Mouse (Mus musculus) sigmoid colon, adult 10 weeks (tissue): ENCODE data around the gene Spem1. TPM values are rescaled to one million over a fixed set of nuclear protein-coding genes. Genes with fewer than 3 reads are reported as not detected.

Experiments
- polyA plus RNA-seq: library from polyadenylated mRNA; stranded (reverse); fragments of 350-450 nt; fragmentation: Illumina TruSeq; extraction: RNeasy Lipid Tissue Mini Kit (QIAGEN cat#74804); gene quantifications from one replicate; pipeline ENCODE4 v1.2.3, GENCODE M21; 2014; ENCODE audit warnings: low read depth, low replicate concordance

The Spem1 gene
- polyA plus RNA-seq: not detected

DNA sequence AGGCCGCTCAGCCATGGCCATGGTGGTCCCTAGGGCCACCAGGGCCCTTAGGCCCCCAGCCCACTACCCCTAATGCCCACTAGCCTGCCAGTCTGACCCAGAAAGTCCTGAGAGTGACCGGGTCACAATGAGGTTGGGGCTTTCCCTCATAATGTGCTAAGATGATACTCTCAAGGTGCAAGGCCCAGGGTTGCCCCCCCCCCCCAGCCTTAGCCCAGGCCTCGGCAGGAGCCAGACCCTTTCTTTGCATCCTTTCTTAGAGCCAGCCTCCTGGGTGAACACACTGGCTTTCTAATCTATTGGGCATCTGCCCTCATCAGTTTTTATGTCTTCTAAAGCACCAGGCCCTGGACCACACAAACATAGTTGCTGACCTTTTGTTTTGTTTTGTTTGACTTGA lies at the start of gene Spem1:
Spem1 (minus strand) TSS at position 101 of the 400 bp plus-strand sequence.

GRCm38 (mm10) chr11:69858113-69858998 lies 36.4 kb upstream of the Spem1 start, which contains the start of gene Tnk1:
Gene Tnk1 (minus strand): TSS chr11:69858730.

GRCm38 (mm10) chr11:69846198-69846680 lies 24.3 kb upstream of the Spem1 start, which contains the start of gene Plscr3:
Gene Plscr3 (plus strand): TSS chr11:69846376.

DNA sequence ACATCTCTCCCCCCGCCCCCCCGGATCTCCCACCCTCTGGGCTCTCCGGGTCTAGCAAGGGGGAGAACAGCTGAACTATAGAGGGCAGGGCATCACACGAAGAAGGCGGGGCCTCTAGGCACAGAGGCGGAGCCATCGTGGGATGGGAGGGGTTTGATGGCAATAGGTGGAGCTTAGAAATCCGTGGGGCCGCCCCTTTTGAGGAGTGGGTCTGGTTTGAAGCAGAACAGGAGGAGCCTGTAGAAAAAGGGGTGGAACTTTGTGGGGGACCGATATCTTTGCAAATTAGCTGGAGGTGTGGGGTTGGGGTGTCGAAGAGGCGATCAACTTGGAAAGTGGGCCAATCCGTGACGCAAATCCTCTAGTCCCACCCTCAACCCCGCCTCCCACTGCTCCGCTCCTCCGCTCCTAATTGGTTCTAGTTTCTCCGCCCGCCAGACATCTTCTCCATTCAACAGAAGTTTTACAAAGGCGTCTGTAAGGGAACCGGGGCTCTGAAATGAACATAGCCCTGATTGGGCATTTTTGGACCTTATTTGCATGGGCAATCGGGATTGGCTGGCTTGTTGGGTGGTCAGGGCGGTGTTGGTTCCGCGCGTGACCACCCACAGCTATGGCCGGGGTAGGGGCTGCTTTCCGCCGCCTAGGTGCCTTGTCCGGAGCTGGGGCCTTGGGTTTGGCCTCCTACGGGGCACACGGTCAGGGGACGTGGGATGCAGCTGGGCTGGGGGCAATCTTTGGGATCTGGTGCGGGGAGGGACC lies 16.2 kb upstream of the Spem1 start, which contains the start of gene Tmem256:
Tmem256 (plus strand) TSS at position 563 of the 762 bp plus-strand sequence.

GRCm38 (mm10) chr11:69837604-69837951 lies 15.6 kb upstream of the Spem1 start, which contains the start of gene Nlgn2:
Gene Nlgn2 (minus strand): TSS chr11:69837784.

GRCm38 (mm10) chr11:69818365-69818764 lies 3.6 kb downstream of the Spem1 start, which contains the start of gene Spem2:
Gene Spem2 (minus strand): TSS chr11:69818465.

DNA sequence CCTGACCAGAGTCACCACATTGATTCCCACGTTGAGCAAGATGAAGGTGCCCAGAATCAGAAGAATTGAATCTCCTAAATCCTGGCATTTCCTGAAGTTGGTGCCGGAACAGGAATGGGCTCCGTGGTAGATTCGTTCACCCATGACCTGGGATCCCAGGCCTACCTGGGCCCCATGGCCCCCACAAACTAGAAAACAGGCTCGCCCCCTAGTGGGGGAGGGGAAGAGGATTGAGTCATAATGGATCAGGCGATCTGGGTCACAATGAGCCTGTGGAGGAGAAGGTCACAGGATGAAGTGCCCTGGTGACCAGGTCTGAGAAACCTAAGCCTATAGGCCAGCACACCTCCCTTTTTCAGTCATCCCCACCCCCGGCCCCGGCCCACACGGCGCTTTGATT lies 6.8 kb downstream of the Spem1 start, which contains the start of gene Gm39566:
Gm39566 (minus strand) TSS at position 144 of the 400 bp plus-strand sequence.

DNA sequence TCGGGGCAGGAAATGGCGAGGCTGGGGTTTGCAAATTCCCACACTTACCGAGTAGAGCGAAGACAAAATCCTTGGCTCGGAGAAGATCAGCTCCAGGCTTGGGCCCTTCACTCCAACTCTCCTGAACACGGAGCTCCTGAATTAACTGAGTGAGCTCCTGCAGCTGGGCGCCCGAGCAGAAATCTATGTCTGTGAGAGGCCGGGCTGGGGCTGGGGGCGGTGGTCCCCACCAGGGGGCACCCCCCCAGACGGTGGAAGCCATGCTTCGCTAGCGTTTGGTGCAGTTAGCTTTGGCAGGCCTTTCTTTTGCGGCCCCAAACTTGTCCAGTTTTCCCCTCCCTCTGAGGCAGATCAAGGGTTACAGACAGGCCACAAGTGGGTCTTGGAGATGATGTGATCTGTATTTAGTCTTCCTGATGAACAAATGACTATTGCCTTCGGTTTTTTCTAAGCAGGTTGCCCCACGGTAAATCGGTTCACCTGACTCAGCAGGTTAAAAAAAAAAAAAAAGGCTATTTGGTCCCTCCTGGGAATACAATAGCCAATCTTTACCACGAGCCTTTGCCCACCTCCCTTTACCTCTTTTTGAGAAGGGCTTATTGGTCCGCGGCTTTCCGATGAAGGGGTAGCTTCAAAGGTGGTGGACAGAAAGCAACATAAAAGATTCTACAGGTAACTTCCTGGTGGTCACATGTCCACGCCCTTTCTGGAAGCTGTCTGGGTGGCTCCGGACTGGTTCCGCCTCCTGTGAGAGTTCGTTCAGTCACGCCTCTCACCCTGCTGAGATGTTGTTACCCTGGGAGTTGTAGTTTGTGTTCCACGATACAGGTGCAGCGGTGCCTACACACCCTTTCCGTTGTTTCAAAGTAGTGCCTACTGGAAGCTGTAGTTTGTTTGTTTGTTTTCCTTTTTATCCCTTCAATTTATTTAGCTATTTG lies 16.7 kb downstream of the Spem1 start, which contains the start of gene Tmem102:
Tmem102 (minus strand) TSS at position 653 of the 938 bp plus-strand sequence.

DNA sequence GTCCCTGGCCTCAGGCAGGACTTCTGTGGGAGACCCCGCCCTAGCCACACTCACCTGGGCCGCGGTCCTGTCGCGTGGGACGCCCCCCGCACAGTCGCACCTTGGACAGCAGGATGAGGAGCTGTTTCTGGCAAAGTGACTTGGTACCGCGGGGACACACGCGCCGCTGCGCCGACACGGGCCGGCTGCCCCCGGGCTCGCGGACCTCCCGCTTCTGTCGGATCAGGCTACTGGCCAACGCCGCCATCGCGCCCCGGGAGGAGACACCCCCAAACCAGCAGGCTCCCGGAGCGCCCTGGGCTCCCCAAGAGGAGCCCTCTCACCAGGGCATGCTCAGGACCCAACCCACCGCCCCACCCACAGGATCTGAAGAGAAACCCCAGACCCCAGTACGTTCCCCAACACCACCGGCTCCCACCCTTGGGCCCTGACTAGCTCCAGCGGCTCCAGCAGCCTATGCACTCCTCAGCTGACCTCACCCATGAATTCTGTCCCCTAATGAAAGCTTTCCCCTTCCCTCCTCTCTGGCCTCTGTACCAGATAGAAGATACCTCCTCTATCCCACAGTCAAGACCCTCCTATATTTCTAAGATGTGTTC lies 20.5 kb downstream of the Spem1 start, which contains the start of gene Fgf11:
Fgf11 (minus strand) TSS at position 479 of the 599 bp plus-strand sequence.

DNA sequence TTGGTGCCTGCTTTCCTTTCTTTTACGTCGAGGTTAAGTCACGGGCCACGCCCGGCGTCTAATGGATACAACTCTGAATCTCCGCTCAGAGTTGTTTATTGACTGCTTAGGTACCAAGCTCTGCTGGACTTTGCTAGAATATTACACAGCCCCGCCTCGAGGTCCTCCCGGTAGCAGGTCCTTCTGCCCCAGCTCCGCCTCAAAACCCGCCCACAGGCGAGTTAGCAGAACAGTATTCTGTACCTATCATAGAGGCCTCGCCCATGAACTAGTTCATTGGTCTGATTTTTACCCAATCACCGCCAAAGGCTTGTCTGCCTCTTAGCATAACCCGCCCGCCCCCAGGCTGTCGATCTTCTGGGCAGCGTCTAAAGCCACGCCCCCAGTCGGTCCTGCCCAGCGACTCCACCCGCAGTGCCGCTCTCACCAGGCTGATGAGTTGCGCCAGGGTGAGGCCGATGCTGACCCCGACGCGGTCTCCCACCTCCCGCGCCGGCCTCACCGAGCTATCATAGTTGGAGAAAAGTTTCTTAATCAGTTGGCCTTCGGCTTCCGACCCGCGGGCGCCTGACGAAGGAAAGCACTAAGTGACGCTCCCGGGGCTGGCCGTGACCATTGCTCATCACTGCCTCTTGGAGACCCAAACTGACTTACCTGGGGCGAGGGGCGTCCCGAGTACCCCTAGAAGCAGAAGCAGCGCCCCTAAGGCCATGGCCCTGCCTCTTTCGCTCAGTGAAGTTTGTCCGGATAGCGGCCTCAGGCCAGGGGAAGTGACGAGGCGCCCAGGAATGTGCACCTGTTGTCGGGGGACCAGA lies 26.6 kb downstream of the Spem1 start, which contains the start of gene Chrnb1:
Chrnb1 (minus strand) TSS at position 776 of the 815 bp plus-strand sequence.

Other genes starting within 250 kb of the Spem1 start
- gene Wrap53, start 241.9 kb downstream of the Spem1 start, polyA plus RNA-seq: 1.9 TPM
- 6.8 TPM for gene Trp53, start 241.8 kb downstream of the Spem1 start, polyA plus RNA-seq
- 6.9 TPM for gene Atp1b2, start 216.2 kb downstream of the Spem1 start, polyA plus RNA-seq
- not detected for gene Shbg, start 204.3 kb downstream of the Spem1 start, polyA plus RNA-seq
- gene Sat2, start 200.2 kb downstream of the Spem1 start, polyA plus RNA-seq: 1.7 TPM
- gene Fxr2, start 189.2 kb downstream of the Spem1 start, polyA plus RNA-seq: 12.4 TPM
- gene Sox15, start 166.9 kb downstream of the Spem1 start, polyA plus RNA-seq: not detected
- gene Mpdu1, start 159.5 kb downstream of the Spem1 start, polyA plus RNA-seq: 20.3 TPM
- gene Cd68, start 156.0 kb downstream of the Spem1 start, polyA plus RNA-seq: 2.6 TPM
- 463 TPM for gene Eif4a1, start 149.8 kb downstream of the Spem1 start, polyA plus RNA-seq
- 129 TPM for gene Senp3, start 140.1 kb downstream of the Spem1 start, polyA plus RNA-seq
- 38.2 TPM for gene Tnfsf13, start 136.4 kb downstream of the Spem1 start, polyA plus RNA-seq
- gene Tnfsf12, start 126.3 kb downstream of the Spem1 start, polyA plus RNA-seq: 1.6 TPM
- gene Tnfsfm13, start 126.1 kb downstream of the Spem1 start, polyA plus RNA-seq: 8.2 TPM
- 25.7 TPM for gene Polr2a, start 63.5 kb downstream of the Spem1 start, polyA plus RNA-seq
- gene Slc35g3, start 60.2 kb downstream of the Spem1 start, polyA plus RNA-seq: not detected
- 17.7 TPM for gene Zbtb4, start 56.3 kb downstream of the Spem1 start, polyA plus RNA-seq
- gene Chrnb1, start 26.2 kb downstream of the Spem1 start, polyA plus RNA-seq: 4.0 TPM
- gene Fgf11, start 20.3 kb downstream of the Spem1 start, polyA plus RNA-seq: 9.5 TPM
- gene Tmem102, start 16.6 kb downstream of the Spem1 start, polyA plus RNA-seq: 11.7 TPM
- gene Gm39566, start 6.9 kb downstream of the Spem1 start, polyA plus RNA-seq: not detected
- not detected for gene Spem2, start 3.7 kb downstream of the Spem1 start, polyA plus RNA-seq
- gene Nlgn2, start 15.6 kb upstream of the Spem1 start, polyA plus RNA-seq: 0.88 TPM
- 18.5 TPM for gene Tmem256, start 16.3 kb upstream of the Spem1 start, polyA plus RNA-seq
- 0.98 TPM for gene Plscr3, start 24.2 kb upstream of the Spem1 start, polyA plus RNA-seq
- gene Tnk1, start 36.5 kb upstream of the Spem1 start, polyA plus RNA-seq: 5.4 TPM
- not detected for gene Tmem95, start 55.8 kb upstream of the Spem1 start, polyA plus RNA-seq
- 2.9 TPM for gene Kctd11, start 59.2 kb upstream of the Spem1 start, polyA plus RNA-seq
- gene Acap1, start 73.4 kb upstream of the Spem1 start, polyA plus RNA-seq: 0.57 TPM
- gene 2810408A11Rik, start 78.8 kb upstream of the Spem1 start, polyA plus RNA-seq: 3.7 TPM
- 2.6 TPM for gene Neurl4, start 78.9 kb upstream of the Spem1 start, polyA plus RNA-seq
- gene Gps2, start 91.7 kb upstream of the Spem1 start, polyA plus RNA-seq: 18.3 TPM
- gene Eif5a, start 99.8 kb upstream of the Spem1 start, polyA plus RNA-seq: 144 TPM
- gene Ybx2, start 113.6 kb upstream of the Spem1 start, polyA plus RNA-seq: 22.3 TPM
- gene Slc2a4, start 126.0 kb upstream of the Spem1 start, polyA plus RNA-seq: 0.98 TPM
- 214 TPM for gene Cldn7, start 142.6 kb upstream of the Spem1 start, polyA plus RNA-seq
- gene Ctdnep1, start 159.0 kb upstream of the Spem1 start, polyA plus RNA-seq: 55.0 TPM
- 5.0 TPM for gene Elp5, start 160.3 kb upstream of the Spem1 start, polyA plus RNA-seq
- 508 TPM for gene Gabarap, start 169.0 kb upstream of the Spem1 start, polyA plus RNA-seq
- 22.4 TPM for gene Phf23, start 173.6 kb upstream of the Spem1 start, polyA plus RNA-seq
- 0.63 TPM for gene Dvl2, start 178.4 kb upstream of the Spem1 start, polyA plus RNA-seq
- gene Acadvl, start 193.2 kb upstream of the Spem1 start, polyA plus RNA-seq: 9.9 TPM
- gene Dlg4, start 194.8 kb upstream of the Spem1 start, polyA plus RNA-seq: 1.0 TPM
- not detected for gene Asgr1, start 231.9 kb upstream of the Spem1 start, polyA plus RNA-seq